Mouse (Mus musculus) hindbrain, embryonic 16.5 days (tissue): ENCODE data around the gene Trem3. TPM values are rescaled to one million over a fixed set of nuclear protein-coding genes. Genes with fewer than 3 reads are reported as not detected.

Experiments
- ATAC-seq: fragments of 200-750 bp; cut with Nextera tagmentation; 2 replicates; pipeline ENCODE4 v1.8.0; 2017; ENCODE audit warnings: moderate TSS enrichment, moderate library complexity
- H3K27ac ChIP-seq: fragments of 300-500 bp; sonication (generic); 2 replicates; pipeline ENCODE4 v1.5.1; 2014; ENCODE audit warnings: low read depth, mild to moderate bottlenecking, control low read depth, low read length, moderate library complexity
- H3K27me3 ChIP-seq: fragments of 300-500 bp; sonication (generic); replicated peaks from 2 replicates; pipeline ENCODE4 v1.6.1; 2014; ENCODE audit warnings: low read length; ENCODE audit not compliant: control insufficient read depth, insufficient read depth
- H3K36me3 ChIP-seq: fragments of 300-500 bp; sonication (generic); 2 replicates; pipeline ENCODE4 v1.6.1; 2014; ENCODE audit warnings: mild to moderate bottlenecking, low read length, moderate library complexity, mixed read lengths; ENCODE audit not compliant: control insufficient read depth, insufficient read depth
- H3K4me1 ChIP-seq: fragments of 300-500 bp; sonication (generic); 2 replicates; pipeline ENCODE4 v1.6.1; 2014; ENCODE audit warnings: low read depth, low read length; ENCODE audit not compliant: control insufficient read depth, insufficient read depth
- H3K4me2 ChIP-seq: fragments of 300-500 bp; sonication (generic); 2 replicates; pipeline ENCODE4 v1.6.1; 2014; ENCODE audit warnings: mild to moderate bottlenecking, low read length, control low read depth, moderate library complexity
- H3K4me3 ChIP-seq: fragments of 300-500 bp; sonication (generic); 2 replicates; pipeline ENCODE4 v1.5.1; 2014; ENCODE audit warnings: mild to moderate bottlenecking, low read length, control low read depth, moderate library complexity
- H3K9ac ChIP-seq: fragments of 300-500 bp; sonication (generic); 2 replicates; pipeline ENCODE4 v1.6.1; 2014; ENCODE audit warnings: low read depth, mild to moderate bottlenecking, control low read depth, low read length, moderate library complexity
- H3K9me3 ChIP-seq: fragments of 300-500 bp; sonication (generic); 2 replicates; pipeline ENCODE4 v1.6.1; 2014; ENCODE audit warnings: mild to moderate bottlenecking, low read length, moderate library complexity; ENCODE audit not compliant: control insufficient read depth
- WGBS: fragments of 180-500 bp; shearing (Covaris S2); extraction: QIAGEN DNeasy Blood & Tissue Kit; methylation state at CpG from one replicate; pipeline ENCODE4 v1.1.7; 2014; 5-methylcytosine and 5-hydroxymethylcytosine counted together
- polyA plus RNA-seq: library from polyadenylated mRNA; unstranded; fragments of >200 nt; fragmentation: Nextera tagmentation; extraction: Ambion mirVana; gene quantifications from 2 replicates; pipeline ENCODE4 v1.2.1, GENCODE M21; 2015

The Trem3 gene
- polyA plus RNA-seq, 1 experiment from 2014 or later = not detected

GRCm38 (mm10) chr17:48235773-48236370 lies 11.7 kb upstream of the Trem3 start:
- no peak overlapping the region for H3K27ac ChIP-seq
- 53% methylated on average over 4 of the region's 4 CpGs for WGBS

DNA sequence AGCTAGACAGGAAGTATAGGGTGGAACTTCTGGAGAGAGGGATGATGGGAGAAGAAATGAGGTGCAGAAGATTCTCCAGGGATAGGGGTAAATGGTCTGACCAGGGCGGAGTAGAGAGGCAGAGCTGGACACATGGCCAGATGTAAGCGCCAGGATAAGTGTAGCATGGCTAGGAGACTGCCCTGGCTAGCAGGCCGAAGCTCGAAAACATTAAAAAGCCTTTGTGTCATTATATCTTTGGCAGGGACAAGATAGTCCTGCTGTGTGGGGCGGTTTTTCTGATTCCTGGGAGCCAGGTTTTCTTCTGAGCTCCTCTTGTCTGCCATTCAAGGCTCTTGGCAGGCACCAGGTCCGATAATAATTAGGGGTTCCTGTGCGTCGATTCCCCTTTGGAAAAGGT lies 10.0 kb upstream of the Trem3 start:
- no peak for ATAC-seq
- no peak overlapping the region for H3K4me2 ChIP-seq
- H3K4me1 ChIP-seq = no peaks in the 10 kb centered on the region
- H3K27ac ChIP-seq = no peak overlapping the region
- no peaks in the 10 kb centered on the region for H3K27me3 ChIP-seq
- 91% methylated on average over 8 of the region's 8 CpGs for WGBS
- H3K4me3 ChIP-seq = no peak overlapping the region
- H3K9me3 ChIP-seq = peaks cover 4% of the 10 kb centered on the region
- H3K36me3 ChIP-seq = no peaks in the 10 kb centered on the region
- no peak overlapping the region for H3K9ac ChIP-seq

More at GRCm38 (mm10) chr17:48235773-48236370, 11.7 kb upstream of the Trem3 start:
- H3K4me2 ChIP-seq = no peak overlapping the region
- H3K4me1 ChIP-seq = no peaks in the 10 kb centered on the region
- ATAC-seq = no peak
- H3K27me3 ChIP-seq = no peaks in the 10 kb centered on the region
- peaks cover 4% of the 10 kb centered on the region for H3K9me3 ChIP-seq
- H3K4me3 ChIP-seq = no peak overlapping the region
- no peaks in the 10 kb centered on the region for H3K36me3 ChIP-seq
- H3K9ac ChIP-seq = no peak overlapping the region

DNA sequence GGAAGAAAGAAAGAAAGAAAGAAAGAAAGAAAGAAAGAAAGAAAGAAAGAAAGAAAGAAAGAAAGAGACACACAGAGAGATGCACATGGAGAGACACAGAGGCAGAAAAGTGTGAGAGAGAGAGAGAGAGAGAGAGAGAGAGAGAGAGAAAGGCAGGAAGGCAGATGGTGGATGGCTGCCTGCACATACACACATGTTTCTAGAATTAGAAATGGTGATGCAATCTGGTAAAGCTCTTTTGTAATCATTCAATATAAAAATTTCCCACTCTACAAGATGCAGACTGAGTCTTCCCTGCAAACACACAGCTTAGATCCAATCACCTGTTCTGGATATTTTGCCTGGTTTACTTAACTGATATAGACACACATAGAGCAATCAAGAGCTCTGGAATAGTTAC lies 1.5 kb downstream of the Trem3 start:
- Histone ChIP-seq H3K4me2 (no peak overlapping the region), H3K27me3 (no peaks in the 10 kb centered on the region), H3K9ac (no peak overlapping the region), H3K9me3 (no peaks in the 10 kb centered on the region), H3K4me3 (no peak overlapping the region), H3K4me1 (no peaks in the 10 kb centered on the region), H3K27ac (no peak overlapping the region), H3K36me3 (no peaks in the 10 kb centered on the region)
- ATAC-seq = no peak

DNA sequence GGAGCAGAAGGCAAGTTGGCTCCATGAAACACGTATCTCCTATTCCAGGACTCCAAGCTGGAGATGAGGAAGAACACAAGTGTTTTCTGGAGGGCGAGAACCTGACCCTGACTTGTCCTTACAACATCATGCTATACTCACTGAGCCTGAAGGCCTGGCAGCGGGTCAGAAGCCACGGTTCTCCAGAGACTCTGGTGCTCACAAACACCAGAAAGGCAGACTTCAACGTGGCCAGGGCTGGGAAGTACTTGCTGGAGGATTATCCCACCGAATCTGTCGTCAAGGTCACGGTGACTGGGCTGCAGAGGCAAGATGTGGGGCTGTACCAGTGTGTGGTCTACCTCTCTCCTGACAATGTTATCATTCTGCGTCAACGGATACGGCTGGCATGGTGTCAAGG lies 1.9 kb downstream of the Trem3 start:
- Histone ChIP-seq H3K9ac (no peak overlapping the region), H3K4me1 (no peaks in the 10 kb centered on the region), H3K27ac (no peak overlapping the region), H3K9me3 (no peaks in the 10 kb centered on the region), H3K27me3 (no peaks in the 10 kb centered on the region), H3K36me3 (no peaks in the 10 kb centered on the region), H3K4me2 (no peak overlapping the region), H3K4me3 (no peak overlapping the region)
- no peak for ATAC-seq
- WGBS = 86% methylated on average over 11 of the region's 11 CpGs

GRCm38 (mm10) chr17:48250631-48251030 lies 3.1 kb downstream of the Trem3 start:
- H3K4me2 ChIP-seq = no peak overlapping the region
- no peaks in the 10 kb centered on the region for H3K4me1 ChIP-seq
- no peak overlapping the region for H3K9ac ChIP-seq
- H3K4me3 ChIP-seq = no peak overlapping the region
- no peaks in the 10 kb centered on the region for H3K27me3 ChIP-seq
- no peaks in the 10 kb centered on the region for H3K9me3 ChIP-seq
- no peak for ATAC-seq
- no peaks in the 10 kb centered on the region for H3K36me3 ChIP-seq
- H3K27ac ChIP-seq = no peak overlapping the region
- WGBS = 92% methylated on average over 7 of the region's 7 CpGs

DNA sequence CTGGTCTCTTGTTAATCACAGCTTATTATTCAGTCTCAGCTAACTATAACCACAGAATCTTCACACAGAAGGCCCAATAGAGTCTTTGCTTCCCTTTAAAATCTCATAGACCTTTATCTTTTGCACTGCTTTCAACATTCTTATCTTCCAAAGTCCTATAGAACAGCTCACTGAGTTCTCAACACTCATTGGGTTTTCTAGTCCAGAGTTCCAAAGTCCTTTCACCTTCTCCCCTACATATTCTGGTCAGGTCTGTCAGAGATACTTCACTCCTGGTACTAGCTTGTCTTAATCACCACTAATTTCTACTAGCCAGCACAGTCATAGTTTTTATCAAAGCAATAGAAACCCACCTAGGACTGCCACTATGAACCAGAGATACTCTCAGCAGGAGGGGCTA lies 9.0 kb downstream of the Trem3 start:
- Histone ChIP-seq H3K4me1 (no peaks in the 10 kb centered on the region), H3K9me3 (peaks cover 10% of the 10 kb centered on the region), H3K4me3 (no peak overlapping the region), H3K36me3 (no peaks in the 10 kb centered on the region), H3K4me2 (no peak overlapping the region), H3K27me3 (no peaks in the 10 kb centered on the region), H3K27ac (no peak overlapping the region), H3K9ac (no peak overlapping the region)
- ATAC-seq = no peak

- H3K4me3 ChIP-seq = no peak overlapping the region
- no peak overlapping the region for H3K27ac ChIP-seq
- no peak overlapping the region for H3K9ac ChIP-seq
- H3K9me3 ChIP-seq = peaks cover 10% of the 10 kb centered on the region
- no peaks in the 10 kb centered on the region for H3K36me3 ChIP-seq
- H3K27me3 ChIP-seq = no peaks in the 10 kb centered on the region
- no peaks in the 10 kb centered on the region for H3K4me1 ChIP-seq
- ATAC-seq = no peak
- 87% methylated on average over 2 of the region's 2 CpGs for WGBS
- H3K4me2 ChIP-seq = no peak overlapping the region
These were observed 14.3 kb downstream of the Trem3 start for GRCm38 (mm10) chr17:48261868-48262267.

DNA sequence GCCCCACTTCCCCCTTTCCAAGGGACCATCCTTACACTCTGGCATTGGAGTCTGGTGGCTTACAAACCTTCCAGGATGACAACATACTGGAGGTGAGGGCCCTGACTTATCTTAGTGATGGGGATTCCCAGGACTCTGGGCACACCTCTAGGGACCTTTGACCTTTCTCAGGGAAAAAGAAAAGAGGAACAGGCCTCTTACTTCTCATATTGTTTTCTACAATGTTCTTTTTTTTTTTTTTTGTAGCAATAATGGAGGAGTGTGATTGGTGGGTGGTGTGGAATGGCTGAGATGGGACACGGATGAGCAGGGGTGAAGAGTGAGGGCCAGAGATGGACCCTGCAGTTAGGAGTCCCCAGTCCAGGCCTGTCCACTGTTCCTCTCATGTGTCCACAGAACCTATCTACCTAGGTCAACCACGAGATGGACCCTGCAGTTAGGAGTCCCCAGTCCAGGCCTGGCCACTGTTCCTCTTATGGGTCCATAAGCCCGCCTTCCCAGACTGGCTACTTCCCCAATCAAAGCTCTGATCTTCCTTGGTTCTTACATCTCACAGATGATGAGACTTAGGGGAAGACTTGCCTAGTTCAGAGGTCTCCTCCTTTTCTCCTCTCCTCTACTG lies 16.3 kb downstream of the Trem3 start, which contains the start of gene Treml4:
Gene Treml4 (plus strand): TSS at position 555 of the 622 bp plus-strand sequence.
- Histone ChIP-seq H3K27ac (no peak within 1 kb of the TSS), H3K36me3 (no peaks in the 10 kb centered on the region)
- 85% methylated on average over 3 of the region's 3 CpGs for WGBS

DNA sequence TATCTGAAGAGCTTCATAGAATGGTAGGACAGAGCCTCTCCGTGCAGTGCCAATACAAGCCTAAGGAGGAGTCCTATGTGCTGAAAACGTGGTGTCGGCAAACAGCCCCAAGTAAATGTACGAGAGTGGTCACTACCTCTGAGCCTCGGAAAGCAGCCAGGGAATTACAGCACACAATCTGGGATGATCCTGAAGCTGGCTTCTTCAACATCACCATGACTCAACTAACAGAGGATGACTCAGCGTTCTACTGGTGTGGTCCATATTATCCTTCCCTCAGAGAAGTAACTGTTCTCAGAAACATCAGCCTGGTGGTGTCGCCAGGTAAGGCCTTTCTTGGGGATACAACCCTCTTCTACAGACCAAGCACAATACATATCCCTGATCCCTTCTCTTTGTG lies 17.1 kb downstream of the Trem3 start:
- WGBS = 92% methylated on average over 7 of the region's 7 CpGs

More for the DNA sequence above, 16.3 kb downstream of the Trem3 start, which contains the start of gene Treml4:
- Histone ChIP-seq H3K4me3 (no peak within 1 kb of the TSS), H3K4me1 (no peaks in the 10 kb centered on the region), H3K4me2 (no peak within 1 kb of the TSS), H3K9me3 (peaks cover 9% of the 10 kb centered on the region), H3K9ac (no peak within 1 kb of the TSS), H3K27me3 (no peaks in the 10 kb centered on the region)
- no peak for ATAC-seq

More for the DNA sequence above, 17.1 kb downstream of the Trem3 start:
- Histone ChIP-seq H3K27ac (no peak overlapping the region), H3K27me3 (no peaks in the 10 kb centered on the region), H3K4me3 (no peak overlapping the region), H3K4me1 (no peaks in the 10 kb centered on the region), H3K9ac (no peak overlapping the region), H3K9me3 (peaks cover 3% of the 10 kb centered on the region), H3K4me2 (no peak overlapping the region), H3K36me3 (no peaks in the 10 kb centered on the region)
- no peak for ATAC-seq
